Mouse (Mus musculus) neutrophil, adult 5-6 weeks (primary cell): Measurements from ENCODE around the gene Gnai3. TPM values are rescaled to one million over a fixed set of nuclear protein-coding genes. Genes with fewer than 3 reads are reported as not detected.
A peak's percentile ranks its signal among the peaks of the same experiment; 100 is the strongest.

Source experiments
- ATAC-seq: fragments of 151-379, 151-347 bp; 2 replicates; pipeline ENCODE4 v1.8.0; 2017; ENCODE audit warnings: mild to moderate bottlenecking, moderate TSS enrichment; ENCODE audit not compliant: insufficient number of reproducible peaks, poor library complexity, low FRiP score, severe bottlenecking; ENCODE audit errors: extremely low read depth
- total RNA-seq: library from RNA; stranded (forward); fragments of 200-1000 nt; gene quantifications from 2 replicates; pipeline ENCODE4 v1.2.3, GENCODE M21; 2017

Gene Gnai3
- total RNA-seq, 1 experiment from 2014 or later, result 165 TPM

GRCm38 (mm10) chr3:108089916-108090315, 56.0 kb downstream of the Gnai3 start:
- no peak for ATAC-seq

DNA sequence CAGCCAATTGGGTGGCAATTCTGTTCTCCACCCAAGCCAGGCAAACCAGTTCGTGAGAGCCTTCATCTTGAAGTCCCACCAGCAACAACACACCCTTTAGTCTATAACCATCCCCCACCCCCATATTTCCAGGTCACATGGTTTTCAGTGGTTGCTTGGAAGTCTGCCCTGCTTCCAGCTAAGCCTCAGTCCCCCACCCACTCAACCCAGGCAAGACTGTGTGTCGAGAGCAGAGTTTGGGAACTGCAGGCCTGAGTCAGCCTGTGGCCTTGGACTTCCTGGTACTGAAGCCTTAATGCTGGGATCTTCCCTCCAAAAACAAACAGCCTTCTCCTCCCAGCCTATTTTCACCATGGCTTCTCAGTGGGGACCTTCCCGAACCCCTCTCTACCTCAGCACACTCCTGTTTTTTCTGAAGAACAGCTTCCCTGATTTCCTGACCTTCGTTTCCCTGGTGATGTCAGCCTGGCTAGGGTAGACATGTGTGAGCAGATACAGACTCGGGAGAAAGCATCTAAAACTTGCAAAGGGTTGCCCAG, 57.0 kb downstream of the Gnai3 start:
- ATAC-seq, result no peak

DNA sequence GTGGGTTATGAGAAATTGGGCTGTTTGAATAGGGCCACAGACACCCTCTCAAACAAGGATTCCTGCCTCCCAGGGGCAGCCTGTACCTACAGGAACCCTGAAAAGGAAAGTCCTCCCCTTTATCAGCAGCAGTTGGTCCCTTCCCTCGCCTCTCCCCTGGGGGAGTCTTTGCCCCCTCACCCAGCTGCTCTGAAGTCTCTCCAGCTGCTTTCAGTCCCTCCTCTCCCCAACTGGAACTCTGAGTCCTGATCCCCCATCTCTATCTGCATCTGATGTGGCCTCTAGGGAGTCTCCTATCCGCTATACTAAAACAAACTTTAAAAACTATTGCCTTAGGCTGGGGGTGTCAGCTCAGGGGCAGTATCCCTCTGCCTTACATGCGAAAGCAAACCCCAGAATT, 58.6 kb downstream of the Gnai3 start:
- no peak for ATAC-seq

- ATAC-seq, result no peak
Observed at GRCm38 (mm10) chr3:108086470-108086979, 59.4 kb downstream of the Gnai3 start, which contains the start of gene Ampd2. Ampd2 (minus strand) TSS chr3:108086651.

DNA sequence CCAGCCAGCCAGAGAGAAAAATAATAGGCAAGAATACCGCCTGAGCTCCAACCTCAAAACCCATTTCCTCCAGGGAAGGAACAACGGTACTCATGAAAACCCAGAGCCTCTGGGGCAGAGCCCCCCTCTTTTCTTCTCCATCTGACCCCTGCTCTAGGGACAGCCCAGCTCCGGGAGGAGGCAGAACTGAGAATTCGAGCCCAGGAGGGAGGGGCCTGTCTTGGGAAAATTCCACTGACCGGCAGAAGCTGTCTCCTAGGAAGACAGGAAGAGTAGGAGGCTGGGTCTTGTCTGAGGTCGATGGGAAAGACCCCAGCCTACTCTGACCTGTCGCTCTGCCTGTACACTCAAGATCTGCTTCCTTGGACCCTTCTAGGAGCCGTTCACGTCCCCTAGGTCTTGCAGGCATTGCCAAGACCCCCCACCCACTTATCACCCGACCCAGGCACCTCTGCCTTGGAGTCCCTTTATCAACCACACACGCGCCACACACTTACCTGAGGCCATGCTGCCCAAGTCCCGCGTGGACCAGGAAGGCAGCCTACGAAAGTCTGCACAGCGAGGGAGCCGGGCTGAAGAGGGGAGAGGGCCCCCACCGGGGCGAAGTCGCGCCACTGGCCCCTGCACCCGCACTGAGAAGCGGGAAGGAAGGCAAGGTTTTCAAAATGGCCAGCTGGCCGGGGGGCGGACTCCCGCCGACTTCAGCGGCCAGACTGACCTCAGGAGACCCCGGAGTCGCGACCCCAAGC, 60.1 kb downstream of the Gnai3 start:
- ATAC-seq, result no peak

- peak; percentile 77 for ATAC-seq
Observed at GRCm38 (mm10) chr3:108085281-108085720, 60.6 kb downstream of the Gnai3 start.

- no peak for ATAC-seq
Observed at GRCm38 (mm10) chr3:108084767-108085270, 61.1 kb downstream of the Gnai3 start.

GRCm38 (mm10) chr3:108083904-108084407, 62.0 kb downstream of the Gnai3 start:
- no peak for ATAC-seq

DNA sequence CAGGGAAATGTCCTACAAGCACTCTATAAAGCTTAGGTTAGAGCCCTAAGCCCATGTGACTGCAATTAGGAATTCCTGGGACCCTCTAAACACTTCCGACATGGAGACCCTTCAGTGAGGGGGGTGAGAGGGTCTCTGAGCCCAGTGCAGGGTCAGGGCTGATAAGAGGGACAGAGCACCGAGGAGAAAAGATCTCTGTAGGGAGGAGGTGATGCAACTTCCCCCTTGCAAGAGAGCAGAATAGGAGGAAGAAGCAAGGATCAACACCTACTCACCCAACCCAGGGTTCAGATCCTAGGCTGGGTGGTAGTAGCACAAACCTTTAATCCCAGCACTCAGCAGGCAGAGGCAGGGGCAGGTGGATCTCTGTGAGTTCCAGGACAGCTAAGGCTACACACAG, 62.8 kb downstream of the Gnai3 start:
- no peak for ATAC-seq

DNA sequence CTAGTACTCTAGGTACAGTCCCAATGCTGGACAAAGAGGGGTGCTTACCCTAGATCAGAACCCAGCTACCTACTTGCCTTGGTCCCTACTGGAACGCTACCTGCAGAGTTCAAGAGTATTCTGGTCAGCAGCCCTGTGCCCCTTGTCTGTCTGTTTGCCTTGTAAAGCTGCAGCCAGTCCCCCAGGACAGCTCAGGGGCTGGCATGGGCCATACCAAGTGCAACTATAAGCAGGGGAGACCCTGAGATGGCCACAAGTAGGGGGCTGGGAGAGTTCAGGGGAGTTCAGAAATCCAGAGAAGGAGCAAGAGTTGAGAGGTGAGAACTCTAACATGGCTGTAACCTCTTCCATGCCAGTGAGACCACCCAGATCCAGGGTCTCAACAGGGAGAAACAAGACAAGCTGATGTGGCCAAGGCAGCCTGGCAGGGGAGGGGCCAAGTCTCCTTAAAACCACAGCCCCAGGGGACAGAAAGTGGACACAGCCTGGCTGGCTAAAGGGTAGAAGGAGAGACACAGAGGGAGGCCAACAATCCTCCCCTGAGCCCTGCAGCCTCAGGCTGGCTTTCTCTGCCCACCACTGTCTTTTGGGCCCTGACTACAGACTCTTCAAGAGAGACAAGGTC, 63.6 kb downstream of the Gnai3 start:
- ATAC-seq, result no peak

- no peak for ATAC-seq
Observed at GRCm38 (mm10) chr3:108081681-108082080, 64.3 kb downstream of the Gnai3 start.

- ATAC-seq, result no peak
Observed at GRCm38 (mm10) chr3:108076836-108077235, 69.1 kb downstream of the Gnai3 start.

DNA sequence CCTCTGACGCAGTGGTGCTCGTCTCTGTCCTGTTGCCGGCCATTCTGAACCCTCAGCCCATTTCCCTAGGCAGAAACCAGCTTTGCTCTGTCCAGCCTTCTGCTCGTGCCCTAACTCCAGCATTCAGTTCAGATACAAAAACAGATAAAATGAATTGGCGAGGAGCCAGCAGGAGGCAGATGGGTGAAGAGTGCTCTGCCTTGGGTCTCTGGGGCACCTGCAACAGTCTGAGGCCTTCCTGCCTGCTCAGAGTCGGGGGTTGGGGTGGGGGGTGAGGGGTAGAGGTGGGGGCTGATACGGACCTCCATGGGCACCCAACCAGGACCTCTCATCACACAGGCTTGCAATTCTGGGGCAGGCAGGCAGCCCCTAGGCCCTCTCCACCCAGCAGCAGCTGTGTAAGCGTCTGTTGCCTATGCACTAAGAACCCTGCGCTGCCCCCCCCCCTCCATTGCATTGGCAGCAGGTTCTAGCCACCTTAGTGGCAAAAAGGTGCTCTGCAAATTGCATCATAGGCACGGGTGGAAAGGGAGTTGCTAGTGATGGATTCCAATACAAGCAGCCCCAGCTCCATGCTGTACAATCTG, 72.9 kb downstream of the Gnai3 start:
- no peak for ATAC-seq

- peak; percentile 86 for ATAC-seq
Observed at GRCm38 (mm10) chr3:108070295-108071293, 75.4 kb downstream of the Gnai3 start.

GRCm38 (mm10) chr3:108069231-108069870, 76.6 kb downstream of the Gnai3 start:
- ATAC-seq, result no peak

DNA sequence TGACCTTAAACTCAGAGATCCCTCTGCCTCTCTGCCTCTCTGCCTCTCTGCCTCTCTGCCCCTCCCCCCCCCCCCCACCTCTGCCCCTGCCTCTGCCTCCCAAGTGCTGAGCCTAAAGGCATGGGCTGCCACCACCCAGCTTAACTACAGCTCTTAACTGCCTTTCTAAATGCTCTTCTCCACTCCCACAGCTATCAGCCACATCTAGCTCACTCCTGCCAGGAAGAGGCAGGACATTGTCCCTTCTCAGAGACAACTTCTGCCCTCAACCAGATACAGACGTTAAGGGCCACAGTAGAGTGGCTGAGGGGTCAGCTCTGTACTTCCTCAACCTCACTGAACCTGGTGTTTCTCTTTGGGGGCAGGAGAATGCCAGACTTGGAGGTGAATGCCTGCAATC, 77.1 kb downstream of the Gnai3 start:
- ATAC-seq, result no peak

GRCm38 (mm10) chr3:108067370-108067934, 78.5 kb downstream of the Gnai3 start:
- no peak for ATAC-seq
